Mouse (Mus musculus) erythroblast, embryonic 14.5 days (primary cell): ENCODE results near the gene Atf6b. TPM values are rescaled to one million over a fixed set of nuclear protein-coding genes. Genes with fewer than 3 reads are reported as not detected.
A peak's percentile ranks its signal among the peaks of the same experiment; 100 is the strongest.

Experiments used
- H3K27me3 ChIP-seq: 2 replicates; pipeline ENCODE4 v1.6.1; 2012; ENCODE audit warnings: inconsistent platforms; ENCODE audit not compliant: control insufficient read depth
- H3K36me3 ChIP-seq: 2 replicates; pipeline ENCODE4 v1.6.1; 2012; ENCODE audit warnings: mild to moderate bottlenecking, inconsistent platforms; ENCODE audit not compliant: control insufficient read depth
- H3K4me1 ChIP-seq: 2 replicates; pipeline ENCODE4 v1.6.1; 2012; ENCODE audit warnings: inconsistent platforms; ENCODE audit not compliant: control insufficient read depth
- H3K4me3 ChIP-seq: replicated peaks from 2 replicates; pipeline ENCODE3; 2012; ENCODE audit warnings: moderate library complexity, mild to moderate bottlenecking, inconsistent platforms
- H3K9me3 ChIP-seq: 2 replicates; pipeline ENCODE4 v1.6.1; 2012; ENCODE audit warnings: low read length, inconsistent platforms, mixed read lengths; ENCODE audit not compliant: control insufficient read depth
- GATA1 ChIP-seq: IDR thresholded peaks from 2 replicates; pipeline ENCODE4 v1.6.1; 2012; ENCODE audit warnings: low read length, inconsistent platforms, mixed read lengths
- TAL1 ChIP-seq: IDR thresholded peaks from 3 replicates; pipeline ENCODE4 v1.6.1; 2012; ENCODE audit warnings: low read length, inconsistent platforms, mixed read lengths
- polyA plus RNA-seq: library from polyadenylated mRNA; stranded (reverse); fragments of >175 nt; gene quantifications from 2 replicates; pipeline ENCODE4 v1.2.3, GENCODE M21; 2012

Gene Atf6b
- polyA plus RNA-seq, 1 experiment, result 7.8 TPM

GRCm38 (mm10) chr17:34606186-34607039 is 40.5 kb upstream of the Atf6b start:
- Histone ChIP-seq H3K36me3 (peaks cover 40% of the 10 kb centered on the region), H3K4me1 (peaks cover 66% of the 10 kb centered on the region), H3K9me3 (no peaks in the 10 kb centered on the region), H3K4me3 (peak overlapping the region; percentile 94), H3K27me3 (no peaks in the 10 kb centered on the region)
- TF ChIP-seq TAL1, result no peak
- no peak for TF ChIP-seq GATA1

GRCm38 (mm10) chr17:34607997-34608396 is 38.9 kb upstream of the Atf6b start:
- peaks cover 56% of the 10 kb centered on the region for H3K4me1 ChIP-seq
- TF ChIP-seq GATA1 (no peak), TAL1 (no peak)
- H3K27me3 ChIP-seq, result no peaks in the 10 kb centered on the region
- H3K4me3 ChIP-seq, result no peak overlapping the region
- H3K36me3 ChIP-seq, result peaks cover 47% of the 10 kb centered on the region
- H3K9me3 ChIP-seq, result no peaks in the 10 kb centered on the region

- H3K9me3 ChIP-seq, result no peaks in the 10 kb centered on the region
- no peak for TF ChIP-seq GATA1
- no peak for TF ChIP-seq TAL1
- H3K27me3 ChIP-seq, result no peaks in the 10 kb centered on the region
- peaks cover 68% of the 10 kb centered on the region for H3K36me3 ChIP-seq
- H3K4me1 ChIP-seq, result peaks cover 43% of the 10 kb centered on the region
- H3K4me3 ChIP-seq, result no peak overlapping the region
Measured at GRCm38 (mm10) chr17:34611050-34611449, 35.9 kb upstream of the Atf6b start.

GRCm38 (mm10) chr17:34613054-34613645 is 33.8 kb upstream of the Atf6b start:
- Histone ChIP-seq H3K4me3 (no peak overlapping the region), H3K4me1 (peaks cover 23% of the 10 kb centered on the region), H3K27me3 (no peaks in the 10 kb centered on the region), H3K36me3 (peaks cover 65% of the 10 kb centered on the region), H3K9me3 (no peaks in the 10 kb centered on the region)
- TF ChIP-seq GATA1, result no peak
- TF ChIP-seq TAL1, result no peak

- peaks cover 59% of the 10 kb centered on the region for H3K36me3 ChIP-seq
- H3K4me1 ChIP-seq, result peaks cover 17% of the 10 kb centered on the region
- H3K4me3 ChIP-seq, result no peak overlapping the region
- no peaks in the 10 kb centered on the region for H3K9me3 ChIP-seq
- H3K27me3 ChIP-seq, result no peaks in the 10 kb centered on the region
- TF ChIP-seq GATA1, result no peak
- TF ChIP-seq TAL1, result no peak
Measured at GRCm38 (mm10) chr17:34613830-34614229, 33.1 kb upstream of the Atf6b start.

- no peaks in the 10 kb centered on the region for H3K27me3 ChIP-seq
- TF ChIP-seq TAL1 (no peak), GATA1 (no peak)
- peaks cover 17% of the 10 kb centered on the region for H3K4me1 ChIP-seq
- H3K4me3 ChIP-seq, result no peak within 1 kb of the TSS
- H3K36me3 ChIP-seq, result peaks cover 51% of the 10 kb centered on the region
- no peaks in the 10 kb centered on the region for H3K9me3 ChIP-seq
Measured at GRCm38 (mm10) chr17:34615871-34616270, 31.1 kb upstream of the Atf6b start, which contains the start of gene Egfl8. Gene Egfl8, minus strand, starts transcription at chr17:34615971.

DNA sequence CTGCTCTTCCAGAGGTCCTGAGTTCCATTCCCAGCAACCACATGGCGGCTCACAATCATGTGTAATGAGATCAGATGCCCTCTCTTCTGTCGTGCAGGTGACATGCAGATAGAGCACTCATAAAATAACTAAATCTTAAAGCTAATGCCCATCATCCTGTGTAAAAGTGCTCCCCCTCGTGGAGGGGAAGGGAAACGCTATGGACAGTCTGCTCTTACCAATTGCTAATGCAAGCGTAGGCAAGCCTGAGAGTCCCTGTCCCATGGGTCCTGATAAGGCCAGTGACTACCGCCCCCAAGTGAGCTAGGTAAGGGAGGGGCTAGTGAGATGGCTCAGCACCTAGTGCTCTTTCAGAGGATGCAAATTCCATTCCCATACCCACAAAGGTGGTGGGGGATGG is 27.9 kb upstream of the Atf6b start:
- peaks cover 30% of the 10 kb centered on the region for H3K36me3 ChIP-seq
- H3K9me3 ChIP-seq, result no peaks in the 10 kb centered on the region
- H3K4me1 ChIP-seq, result peaks cover 20% of the 10 kb centered on the region
- no peak overlapping the region for H3K4me3 ChIP-seq
- no peak for TF ChIP-seq GATA1
- no peaks in the 10 kb centered on the region for H3K27me3 ChIP-seq

DNA sequence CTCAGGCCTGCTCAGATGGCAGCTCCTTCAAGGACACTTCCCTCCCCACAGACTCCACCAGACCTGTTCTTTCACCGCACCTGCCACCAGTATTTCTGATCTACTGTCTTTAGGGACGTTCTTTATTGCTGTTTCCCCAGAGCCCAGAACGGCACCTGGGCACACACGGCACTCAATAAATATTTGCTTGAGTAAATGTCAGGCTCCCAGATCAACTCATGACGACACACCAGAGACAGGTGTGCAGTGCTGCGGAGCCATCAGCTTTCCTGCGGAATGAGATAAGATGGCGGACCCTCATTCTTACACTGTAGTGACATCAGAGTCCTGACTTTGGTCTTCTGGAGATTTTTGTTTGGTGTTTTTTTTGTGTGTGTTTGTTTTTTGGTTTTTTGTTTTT is 25.9 kb upstream of the Atf6b start:
- TF ChIP-seq TAL1, result no peak
- H3K4me1 ChIP-seq, result peaks cover 20% of the 10 kb centered on the region
- H3K36me3 ChIP-seq, result peaks cover 19% of the 10 kb centered on the region
- H3K27me3 ChIP-seq, result no peaks in the 10 kb centered on the region
- no peaks in the 10 kb centered on the region for H3K9me3 ChIP-seq
- H3K4me3 ChIP-seq, result no peak overlapping the region

- no peaks in the 10 kb centered on the region for H3K9me3 ChIP-seq
- H3K27me3 ChIP-seq, result peaks cover 19% of the 10 kb centered on the region
- peaks cover 13% of the 10 kb centered on the region for H3K36me3 ChIP-seq
- H3K4me1 ChIP-seq, result peaks cover 41% of the 10 kb centered on the region
- TF ChIP-seq GATA1, result no peak
- TF ChIP-seq TAL1, result no peak
- H3K4me3 ChIP-seq, result no peak overlapping the region
Measured at GRCm38 (mm10) chr17:34623161-34623560, 23.8 kb upstream of the Atf6b start.

DNA sequence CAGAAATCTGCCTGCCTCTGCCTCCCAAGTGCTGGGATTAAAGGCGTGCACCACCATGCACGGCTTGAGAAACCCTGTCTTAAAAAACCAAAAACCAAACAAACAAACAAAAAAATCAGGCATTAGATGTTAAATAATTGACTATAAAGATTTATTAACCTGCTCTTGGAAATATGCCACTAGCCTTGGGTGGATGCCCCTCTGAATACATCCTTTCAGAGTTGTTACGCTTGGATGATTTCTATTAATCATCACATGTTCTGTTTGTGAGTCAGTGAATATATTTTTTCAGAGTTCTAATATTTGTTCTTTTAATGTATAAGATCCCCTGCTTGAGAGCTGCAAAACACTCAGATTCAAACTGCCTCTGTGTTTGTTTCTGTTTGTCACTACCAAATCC is 22.0 kb upstream of the Atf6b start:
- TF ChIP-seq GATA1 (no peak), TAL1 (no peak)
- H3K4me3 ChIP-seq, result no peak overlapping the region
- H3K4me1 ChIP-seq, result peaks cover 37% of the 10 kb centered on the region
- no peaks in the 10 kb centered on the region for H3K9me3 ChIP-seq
- H3K27me3 ChIP-seq, result peaks cover 37% of the 10 kb centered on the region
- H3K36me3 ChIP-seq, result peaks cover 13% of the 10 kb centered on the region
